Mouse (Mus musculus) testis, adult 2 months (tissue): ENCODE measurements around the gene Prpf4.

Source experiments
- CTCF ChIP-seq: fragments of 200-500 bp; IDR thresholded peaks from 2 replicates; pipeline ENCODE4 v1.5.1; 2012; ENCODE audit warnings: low read depth, mild to moderate bottlenecking, inconsistent platforms, low read length, moderate library complexity; ENCODE audit not compliant: control insufficient read depth, insufficient read depth, insufficient replicate concordance
- POLR2A ChIP-seq: fragments of 200-500 bp; IDR thresholded peaks from 2 replicates; pipeline ENCODE4 v1.6.1; 2012; ENCODE audit warnings: low read depth, mild to moderate bottlenecking, inconsistent platforms, low read length, moderate library complexity; ENCODE audit not compliant: control insufficient read depth

- TF ChIP-seq CTCF: no peak
- no peak for TF ChIP-seq POLR2A
Observed at GRCm38 (mm10) chr4:62419091-62419490, 10.5 kb downstream of the Prpf4 start.
